In the genomic region with DNA sequence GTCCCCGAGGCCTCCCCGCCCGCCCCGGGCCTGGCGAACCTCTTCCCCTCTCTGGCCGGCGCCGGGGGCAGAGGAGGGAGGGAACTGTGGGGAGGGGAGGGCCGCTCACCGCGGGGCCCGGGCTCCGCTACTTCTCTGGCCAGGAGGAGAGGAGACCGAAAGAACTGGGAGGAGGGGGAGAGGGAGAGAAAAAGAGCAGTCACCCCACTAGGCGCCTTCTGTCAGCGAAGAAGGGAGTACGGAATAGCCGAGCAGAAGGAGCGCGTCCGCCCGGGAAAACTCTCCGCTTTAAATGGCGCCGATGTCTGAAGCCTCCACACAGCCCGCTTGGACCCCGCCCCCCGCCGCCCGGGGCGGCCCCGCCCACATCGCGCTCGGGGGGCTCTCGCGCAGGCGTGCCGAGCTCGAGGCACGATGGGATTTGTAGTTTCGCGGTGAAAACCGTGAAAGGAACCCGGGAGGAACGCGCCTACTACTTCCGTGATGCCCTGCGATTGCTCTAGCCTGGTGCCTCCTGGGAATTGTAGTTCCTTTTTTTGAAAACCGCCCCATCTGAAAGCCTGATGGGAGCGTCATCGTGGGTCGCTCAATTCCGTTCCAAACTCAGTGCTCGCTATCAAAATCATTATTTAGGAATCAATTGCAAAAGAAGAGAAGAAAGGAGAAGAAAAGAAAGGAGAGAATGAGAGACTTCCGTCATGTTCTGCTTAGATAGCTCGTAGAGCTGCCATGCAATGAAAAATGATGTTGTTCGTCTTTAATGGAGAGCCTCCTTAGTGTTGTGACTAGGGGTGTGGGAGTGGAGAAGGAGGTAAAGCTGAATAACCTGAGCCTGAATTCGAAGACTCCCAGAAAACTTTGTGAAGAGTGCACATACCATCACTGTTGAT, we compare ENCODE assay signal across 8 mouse cellular contexts. TPM values are rescaled to one million over a fixed set of nuclear protein-coding genes. Genes with fewer than 3 reads are reported as not detected.
DNase-seq lines count a peak whose midpoint lies in the region; ATAC-seq and TF ChIP-seq lines count a peak whose summit lies in the region.

Gene Wnk1, minus strand, starts transcription at position 307 of the 890 bp plus-strand sequence.

- ATAC-seq in common myeloid progenitor, adult 5-6 weeks (replicated peaks; ENCODE audit: low read depth, poor library complexity, severe bottlenecking), result peak; percentile 80
- peak; percentile 97 for ATAC-seq in hindbrain, postnatal 0 days
- ATAC-seq in megakaryocyte, adult 5-6 weeks (ENCODE audit: poor library complexity, severe bottlenecking), result peak; percentile 72

- H3K27ac ChIP-seq in gastrocnemius, adult 2 months, result peak within 1 kb of the TSS; percentile 97
- H3K27ac ChIP-seq in hindbrain, postnatal 0 days, result peak within 1 kb of the TSS; percentile 97
- peak within 1 kb of the TSS; percentile 96 for H3K27ac ChIP-seq in left cerebral cortex, adult 2 months

- H3K9me3 ChIP-seq in hindbrain, postnatal 0 days (ENCODE audit: low read length), result no peaks in the 10 kb centered on the region

- H3K9ac ChIP-seq in hindbrain, postnatal 0 days (replicated peaks; ENCODE audit: low read length), result peak within 1 kb of the TSS; percentile 84

- H3K4me2 ChIP-seq in hindbrain, postnatal 0 days (ENCODE audit: low read depth, low read length), result peak within 1 kb of the TSS; percentile 98

- intact Hi-C loops in gastrocnemius, adult 2 months (cut with DNase I), result loop anchor here (1.0 to 2.0 kb wide), 2 partner anchors 146 to 155 kb away; no protein-coding TSS in a partner anchor
- intact Hi-C loops in left cerebral cortex, adult 2 months (cut with DNase I), result loop anchor here (1.0 to 10.0 kb wide), 3 partner anchors 70 to 554 kb away; no protein-coding TSS in a partner anchor

- TF ChIP-seq CTCF in gastrocnemius, adult 2 months (IDR thresholded peaks at IDR 0.05), result no peak
- no peak for TF ChIP-seq CTCF in hindbrain, postnatal 0 days (IDR thresholded peaks at IDR 0.05; ENCODE audit: low read depth)
- no peak for TF ChIP-seq CTCF in left cerebral cortex, adult 2 months (IDR thresholded peaks at IDR 0.05)

- WGBS in hindbrain, postnatal 0 days, result under 1% methylated on average over 51 of the region's 59 CpGs

- DNase-seq in ZHBTc4 (ENCODE audit: low read depth, low spot score), result peak; percentile 99
- DNase-seq in gastrocnemius, adult 2 months, result peak; percentile 97
- DNase-seq in hindbrain, postnatal 0 days (ENCODE audit: low spot score), result peak; percentile 100
- DNase-seq in left cerebral cortex, adult 2 months (ENCODE audit: extremely low spot score in 1 of 2, low spot score in 2 of 2), result peak; percentile 97 to 98
- DNase-seq in right cerebral cortex, adult 2 months (ENCODE audit: low spot score in 2 of 2), result peak; percentile 97
- DNase-seq in urinary bladder, postnatal 14 days (ENCODE audit: low spot score), result peak; percentile 96

- no peaks in the 10 kb centered on the region for H3K27me3 ChIP-seq in hindbrain, postnatal 0 days (ENCODE audit: insufficient read depth, low read length)

- H3K4me3 ChIP-seq in gastrocnemius, adult 2 months, result peak within 1 kb of the TSS; percentile 96
- peak within 1 kb of the TSS; percentile 90 for H3K4me3 ChIP-seq in hindbrain, postnatal 0 days (ENCODE audit: low read length)
- H3K4me3 ChIP-seq in left cerebral cortex, adult 2 months, result peak within 1 kb of the TSS; percentile 80

- no peaks in the 10 kb centered on the region for H3K36me3 ChIP-seq in hindbrain, postnatal 0 days (ENCODE audit: insufficient read depth, low read length)

- H3K4me1 ChIP-seq in hindbrain, postnatal 0 days (ENCODE audit: insufficient read depth, low read length), result peaks cover 9% of the 10 kb centered on the region

RNA-seq across cellular contexts. Expression of gene Wnk1, which starts in this region (rescaled TPM):
- total RNA-seq in common myeloid progenitor, adult 5-6 weeks (2017), result 237 and 332 TPM in 2 replicates
- total RNA-seq in gastrocnemius, adult 2 months (2021), result 100 to 1,000 TPM; 305 to 369 TPM
- total RNA-seq in hindbrain, postnatal 0 days (2014; rRNA removed), result 118 and 133 TPM in 2 replicates
- polyA plus RNA-seq in hindbrain, postnatal 0 days (2015; fragmentation: Nextera tagmentation; extraction: Ambion mirVana), result 42.7 and 42.8 TPM in 2 replicates
- total RNA-seq in left cerebral cortex, adult 2 months (2021), result 100 to 1,000 TPM; 186 to 212 TPM
- 247 and 264 TPM in 2 replicates for total RNA-seq in megakaryocyte, adult 5-6 weeks (2015)
- total RNA-seq in megakaryocyte, adult 5-6 weeks (2017), result 206 and 218 TPM in 2 replicates

Comparison
In these comparisons a context has a peak if more than half of its experiments do, and no peak if none do; other contexts are left out.
1. Peak in every context shown above with its lines: DNase-seq, ATAC-seq, H3K4me3 ChIP-seq and H3K27ac ChIP-seq.